Mouse (Mus musculus): ENCODE measurements at regions not wholly inside any gene's neighbourhood (a gene's known extent, or its start where the extent isn't known, plus 50 kb on each side); places are given as distances from the start of the nearest gene placed in this dataset.

GRCm38 (mm10) chr13:101490961-101491360 is 277.1 kb downstream of the Pik3r1 start:
- TF ChIP-seq CTCF (IDR thresholded peaks at IDR 0.05) (no peak), EP300 (IDR thresholded peaks at IDR 0.05) (no peak)
